Mouse (Mus musculus) embryonic fibroblast, embryonic 13.5 days (primary cell): Measurements from ENCODE around the gene Ada.
"Not testable (repeated sequence)": the region's sequence is repeated elsewhere in the genome, so short reads cannot be mapped to it uniquely, and the experiment has no call there.

ENCODE experiments used
- CTCF ChIP-seq: IDR thresholded peaks from 2 replicates; pipeline ENCODE4 v1.5.1; 2011; ENCODE audit warnings: mild to moderate bottlenecking, control low read depth, low read length, moderate library complexity, borderline replicate concordance; ENCODE audit not compliant: insufficient read depth
- POLR2A ChIP-seq: IDR thresholded peaks from 2 replicates; pipeline ENCODE4 v1.6.1; 2011; ENCODE audit warnings: low read depth, mild to moderate bottlenecking, control low read depth, low read length, moderate library complexity

GRCm38 (mm10) chr2:163688377-163688776 lies 61.7 kb downstream of the Ada start:
- not testable (repeated sequence) for TF ChIP-seq POLR2A, CTCF
